Mouse (Mus musculus) testis, adult 2 months (tissue): ENCODE results near the gene Dnali1.

ENCODE experiments used
- CTCF ChIP-seq: fragments of 200-500 bp; IDR thresholded peaks from 2 replicates; pipeline ENCODE4 v1.5.1; 2012; ENCODE audit warnings: low read depth, mild to moderate bottlenecking, inconsistent platforms, low read length, moderate library complexity; ENCODE audit not compliant: control insufficient read depth, insufficient read depth, insufficient replicate concordance
- POLR2A ChIP-seq: fragments of 200-500 bp; IDR thresholded peaks from 2 replicates; pipeline ENCODE4 v1.6.1; 2012; ENCODE audit warnings: low read depth, mild to moderate bottlenecking, inconsistent platforms, low read length, moderate library complexity; ENCODE audit not compliant: control insufficient read depth

- TF ChIP-seq CTCF (no peak), POLR2A (no peak)
Observed at GRCm38 (mm10) chr4:125101334-125101733, 35.8 kb upstream of the Dnali1 start.
